Mouse (Mus musculus) midbrain, embryonic 10.5 days (tissue): ENCODE measurements around the gene Lrrc17. TPM values are rescaled to one million over a fixed set of nuclear protein-coding genes. Genes with fewer than 3 reads are reported as not detected.
A peak's percentile ranks its signal among the peaks of the same experiment; 100 is the strongest.

Source experiments
- DNase-seq: peaks from one replicate; pipeline ENCODE4 v3.0.0-alpha.2; 2017; ENCODE audit warnings: low spot score
- H3K27ac ChIP-seq: fragments of 300-500 bp; sonication (generic); replicated peaks from 2 replicates; pipeline ENCODE4 v1.5.1; 2016; ENCODE audit warnings: mild to moderate bottlenecking
- H3K27me3 ChIP-seq: fragments of 300-500 bp; sonication (generic); 2 replicates; pipeline ENCODE4 v1.6.1; 2016; ENCODE audit warnings: low read depth, mild to moderate bottlenecking; ENCODE audit not compliant: poor library complexity, severe bottlenecking
- H3K36me3 ChIP-seq: fragments of 300-500 bp; sonication (generic); 2 replicates; pipeline ENCODE4 v1.6.1; 2016; ENCODE audit warnings: mild to moderate bottlenecking, moderate library complexity
- H3K4me1 ChIP-seq: fragments of 300-500 bp; sonication (generic); 2 replicates; pipeline ENCODE4 v1.6.1; 2016
- H3K4me3 ChIP-seq: fragments of 300-500 bp; sonication (generic); 2 replicates; pipeline ENCODE4 v1.5.1; 2016; ENCODE audit warnings: mild to moderate bottlenecking, moderate library complexity
- H3K9me3 ChIP-seq: fragments of 300-500 bp; sonication (generic); replicated peaks from 2 replicates; pipeline ENCODE4 v1.6.1; 2016; ENCODE audit warnings: mild to moderate bottlenecking
- WGBS: fragments of 180-500 bp; shearing (Covaris S2); methylation state at CpG from one replicate; pipeline ENCODE4 v1.1.7; 2016; 5-methylcytosine and 5-hydroxymethylcytosine counted together
- polyA plus RNA-seq: library from polyadenylated mRNA; unstranded; fragments of >200 nt; fragmentation: Nextera tagmentation; extraction: Ambion mirVana; gene quantifications from 2 replicates; pipeline ENCODE4 v1.2.1, GENCODE M21; 2016

Gene Lrrc17
- polyA plus RNA-seq, 1 experiment from 2014 or later = 5.6 TPM

GRCm38 (mm10) chr5:21545786-21546185, 2.4 kb downstream of the Lrrc17 start:
- H3K27me3 ChIP-seq = no peaks in the 10 kb centered on the region
- 92% methylated on average over 4 of the region's 4 CpGs for WGBS
- no peaks in the 10 kb centered on the region for H3K36me3 ChIP-seq
- H3K4me3 ChIP-seq = no peak overlapping the region
- H3K4me1 ChIP-seq = peaks cover 24% of the 10 kb centered on the region
- DNase-seq = no peak
- no peaks in the 10 kb centered on the region for H3K9me3 ChIP-seq
- no peak overlapping the region for H3K27ac ChIP-seq

- 82% methylated on average over 8 of the region's 8 CpGs for WGBS
- H3K27me3 ChIP-seq = no peaks in the 10 kb centered on the region
These were observed 3.6 kb downstream of the Lrrc17 start for GRCm38 (mm10) chr5:21547005-21547404.

GRCm38 (mm10) chr5:21553685-21554084, 10.3 kb downstream of the Lrrc17 start:
- H3K36me3 ChIP-seq = no peaks in the 10 kb centered on the region
- no peaks in the 10 kb centered on the region for H3K27me3 ChIP-seq
- no peaks in the 10 kb centered on the region for H3K9me3 ChIP-seq
- DNase-seq = no peak
- H3K4me3 ChIP-seq = no peak overlapping the region
- 85% methylated on average over 4 of the region's 4 CpGs for WGBS
- no peaks in the 10 kb centered on the region for H3K4me1 ChIP-seq
- no peak overlapping the region for H3K27ac ChIP-seq

More at GRCm38 (mm10) chr5:21547005-21547404, 3.6 kb downstream of the Lrrc17 start:
- DNase-seq = no peak
- H3K36me3 ChIP-seq = no peaks in the 10 kb centered on the region
- peaks cover 24% of the 10 kb centered on the region for H3K4me1 ChIP-seq
- H3K27ac ChIP-seq = no peak overlapping the region
- H3K9me3 ChIP-seq = no peaks in the 10 kb centered on the region
- no peak overlapping the region for H3K4me3 ChIP-seq

- H3K27me3 ChIP-seq = no peaks in the 10 kb centered on the region
- no peak for DNase-seq
- H3K4me1 ChIP-seq = no peaks in the 10 kb centered on the region
- no peaks in the 10 kb centered on the region for H3K36me3 ChIP-seq
- 91% methylated on average over 1 of the region's 1 CpGs for WGBS
- H3K4me3 ChIP-seq = no peak overlapping the region
- H3K9me3 ChIP-seq = no peaks in the 10 kb centered on the region
- no peak overlapping the region for H3K27ac ChIP-seq
These were observed 11.4 kb downstream of the Lrrc17 start for GRCm38 (mm10) chr5:21554732-21555131.

GRCm38 (mm10) chr5:21556502-21556901, 13.1 kb downstream of the Lrrc17 start:
- no peaks in the 10 kb centered on the region for H3K27me3 ChIP-seq
- H3K27ac ChIP-seq = no peak overlapping the region
- H3K36me3 ChIP-seq = no peaks in the 10 kb centered on the region
- no peak overlapping the region for H3K4me3 ChIP-seq
- WGBS = 89% methylated on average over 3 of the region's 3 CpGs
- no peaks in the 10 kb centered on the region for H3K9me3 ChIP-seq
- H3K4me1 ChIP-seq = no peaks in the 10 kb centered on the region
- no peak for DNase-seq

GRCm38 (mm10) chr5:21563936-21564335, 20.6 kb downstream of the Lrrc17 start:
- 87% methylated on average over 2 of the region's 2 CpGs for WGBS
- Histone ChIP-seq H3K9me3 (no peaks in the 10 kb centered on the region), H3K27ac (no peak overlapping the region), H3K4me3 (no peak overlapping the region), H3K36me3 (no peaks in the 10 kb centered on the region), H3K4me1 (peaks cover 3% of the 10 kb centered on the region), H3K27me3 (no peaks in the 10 kb centered on the region)
- no peak for DNase-seq

GRCm38 (mm10) chr5:21565392-21566065, 22.2 kb downstream of the Lrrc17 start:
- no peaks in the 10 kb centered on the region for H3K27me3 ChIP-seq
- no peaks in the 10 kb centered on the region for H3K9me3 ChIP-seq
- no peak overlapping the region for H3K27ac ChIP-seq
- DNase-seq = no peak
- no peaks in the 10 kb centered on the region for H3K36me3 ChIP-seq
- H3K4me3 ChIP-seq = no peak overlapping the region
- WGBS = 90% methylated on average over 9 of the region's 9 CpGs
- H3K4me1 ChIP-seq = peaks cover 7% of the 10 kb centered on the region

GRCm38 (mm10) chr5:21567784-21568183, 24.4 kb downstream of the Lrrc17 start:
- Histone ChIP-seq H3K27me3 (no peaks in the 10 kb centered on the region), H3K4me3 (no peak overlapping the region), H3K36me3 (no peaks in the 10 kb centered on the region), H3K27ac (no peak overlapping the region), H3K9me3 (no peaks in the 10 kb centered on the region), H3K4me1 (peaks cover 7% of the 10 kb centered on the region)
- DNase-seq = no peak
- 81% methylated on average over 1 of the region's 1 CpGs for WGBS

GRCm38 (mm10) chr5:21572764-21573416, 29.5 kb downstream of the Lrrc17 start:
- WGBS = 88% methylated on average over 3 of the region's 3 CpGs
- peaks cover 7% of the 10 kb centered on the region for H3K4me1 ChIP-seq
- DNase-seq = no peak
- no peaks in the 10 kb centered on the region for H3K36me3 ChIP-seq
- H3K27me3 ChIP-seq = no peaks in the 10 kb centered on the region
- no peak overlapping the region for H3K27ac ChIP-seq
- H3K4me3 ChIP-seq = no peak overlapping the region
- H3K9me3 ChIP-seq = no peaks in the 10 kb centered on the region

GRCm38 (mm10) chr5:21574386-21575209, 31.2 kb downstream of the Lrrc17 start:
- DNase-seq = no peak
- Histone ChIP-seq H3K27ac (no peak overlapping the region), H3K9me3 (no peaks in the 10 kb centered on the region), H3K27me3 (no peaks in the 10 kb centered on the region), H3K4me3 (no peak overlapping the region), H3K4me1 (no peaks in the 10 kb centered on the region), H3K36me3 (no peaks in the 10 kb centered on the region)
- 86% methylated on average over 21 of the region's 21 CpGs for WGBS

- no peaks in the 10 kb centered on the region for H3K4me1 ChIP-seq
- WGBS = 89% methylated on average over 13 of the region's 13 CpGs
- no peaks in the 10 kb centered on the region for H3K27me3 ChIP-seq
- no peak overlapping the region for H3K4me3 ChIP-seq
- no peaks in the 10 kb centered on the region for H3K36me3 ChIP-seq
- no peak overlapping the region for H3K27ac ChIP-seq
- no peak for DNase-seq
- no peaks in the 10 kb centered on the region for H3K9me3 ChIP-seq
These were observed 31.8 kb downstream of the Lrrc17 start for GRCm38 (mm10) chr5:21575210-21575550.

- H3K4me1 ChIP-seq = no peaks in the 10 kb centered on the region
- no peak for DNase-seq
- 92% methylated on average over 3 of the region's 3 CpGs for WGBS
- no peak overlapping the region for H3K27ac ChIP-seq
- H3K4me3 ChIP-seq = no peak overlapping the region
- H3K27me3 ChIP-seq = no peaks in the 10 kb centered on the region
- H3K9me3 ChIP-seq = no peaks in the 10 kb centered on the region
- no peaks in the 10 kb centered on the region for H3K36me3 ChIP-seq
These were observed 34.8 kb downstream of the Lrrc17 start for GRCm38 (mm10) chr5:21578136-21578535.

GRCm38 (mm10) chr5:21586763-21587162, 43.4 kb downstream of the Lrrc17 start:
- Histone ChIP-seq H3K27me3 (no peaks in the 10 kb centered on the region), H3K9me3 (no peaks in the 10 kb centered on the region), H3K36me3 (no peaks in the 10 kb centered on the region), H3K4me1 (no peaks in the 10 kb centered on the region), H3K27ac (no peak overlapping the region), H3K4me3 (no peak overlapping the region)
- peak; percentile 42 for DNase-seq
- WGBS = 59% methylated on average over 6 of the region's 6 CpGs
